Mouse (Mus musculus) myocyte (in vitro differentiated cells): Measurements from ENCODE around the gene Samm50.
A peak's percentile ranks its signal among the peaks of the same experiment; 100 is the strongest.

Experiments used
- CEBPB ChIP-seq: IDR thresholded peaks from 2 replicates; pipeline ENCODE4 v1.6.1; 2011; ENCODE audit warnings: mild to moderate bottlenecking, moderate library complexity; ENCODE audit not compliant: poor library complexity, insufficient read depth, severe bottlenecking
- E2F4 ChIP-seq: IDR thresholded peaks from one replicate; pipeline ENCODE4 v1.6.1; 2011; ENCODE audit warnings: mild to moderate bottlenecking, control low read depth, moderate library complexity; ENCODE audit not compliant: insufficient read depth
- MAX ChIP-seq: IDR thresholded peaks from one replicate; pipeline ENCODE4 v1.6.1; 2011; ENCODE audit warnings: low read depth, mild to moderate bottlenecking, control low read depth
- MYOD1 ChIP-seq, 3 experiments: IDR thresholded peaks; one replicate each; pipeline ENCODE4 v1.6.1; 2011; ENCODE audit warnings: control low read depth in 2 of 3, low read depth in 2 of 3, mild to moderate bottlenecking in 2 of 3, moderate library complexity in 1 of 3; ENCODE audit not compliant: insufficient read length in 2 of 3, control insufficient read depth in 1 of 3
- MYOG ChIP-seq, 3 experiments: IDR thresholded peaks; one replicate each; pipeline ENCODE4 v1.6.1; 2011; ENCODE audit warnings: control low read depth in 2 of 3, low read depth in 2 of 3, mild to moderate bottlenecking in 2 of 3; ENCODE audit not compliant: insufficient read length in 2 of 3, control insufficient read depth in 1 of 3, insufficient read depth in 1 of 3
- POLR2A ChIP-seq: IDR thresholded peaks from one replicate; pipeline ENCODE4 v1.6.1; 2011; ENCODE audit warnings: low read depth, mild to moderate bottlenecking, control low read depth, moderate library complexity; ENCODE audit not compliant: insufficient read length
- POLR2AphosphoS2 ChIP-seq: IDR thresholded peaks from one replicate; pipeline ENCODE4 v1.6.1; 2011; ENCODE audit warnings: low read depth, control low read depth; ENCODE audit not compliant: insufficient read length
- REST ChIP-seq: IDR thresholded peaks from one replicate; pipeline ENCODE4 v1.6.1; 2011; ENCODE audit warnings: mild to moderate bottlenecking, control low read depth, moderate library complexity; ENCODE audit not compliant: insufficient read depth, insufficient read length
- TCF12 ChIP-seq: IDR thresholded peaks from one replicate; pipeline ENCODE4 v1.6.1; 2011; ENCODE audit warnings: mild to moderate bottlenecking, control low read depth; ENCODE audit not compliant: poor library complexity, insufficient read depth, severe bottlenecking
- TCF3 ChIP-seq: IDR thresholded peaks from one replicate; pipeline ENCODE4 v1.6.1; 2011; ENCODE audit warnings: low read depth, control low read depth; ENCODE audit not compliant: insufficient read length
- USF1 ChIP-seq: IDR thresholded peaks from one replicate; pipeline ENCODE4 v1.6.1; 2011; ENCODE audit warnings: low read depth, mild to moderate bottlenecking, control low read depth, moderate library complexity

- TF ChIP-seq POLR2A (no peak), MAX (no peak), POLR2AphosphoS2 (no peak), E2F4 (no peak), TCF12 (no peak), MYOD1 (IDR thresholded peaks at IDR 0.05; ENCODE audit: control insufficient read depth in 1 of 3, insufficient read length in 2 of 3, low read depth in 2 of 3) (peak in 1 of 3 experiments; percentile 54), CEBPB (no peak), USF1 (no peak), MYOG (IDR thresholded peaks at IDR 0.05; ENCODE audit: control insufficient read depth in 1 of 3, insufficient read depth in 1 of 3, insufficient read length in 2 of 3, low read depth in 2 of 3) (no peak), REST (no peak), TCF3 (no peak)
Measured at GRCm38 (mm10) chr15:84260123-84260822, 68.2 kb downstream of the Samm50 start.
